ENCODE assay signal across 17 mouse cellular contexts in the genomic region with DNA sequence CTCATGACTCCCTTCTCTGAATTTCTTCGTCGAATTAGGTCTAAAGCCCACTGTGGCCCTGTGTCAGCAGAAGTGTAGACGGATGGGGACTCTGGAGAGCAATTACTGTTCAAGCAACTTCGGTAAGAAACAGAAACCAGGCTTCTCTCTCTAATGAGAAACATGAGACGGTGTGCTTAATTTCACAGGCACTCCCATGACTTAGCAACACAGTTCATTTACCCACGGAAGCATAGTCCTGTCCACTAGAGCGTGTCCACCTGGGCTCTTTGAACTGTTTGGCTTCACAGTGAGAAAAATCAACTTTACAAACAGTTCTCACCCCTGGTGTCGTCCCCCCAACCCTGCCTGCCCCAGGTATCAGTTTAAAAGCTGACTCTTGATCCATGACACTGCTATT. TPM values are rescaled to one million over a fixed set of nuclear protein-coding genes. Genes with fewer than 3 reads are reported as not detected.
DNase-seq lines count a peak whose midpoint lies in the region; ATAC-seq and TF ChIP-seq lines count a peak whose summit lies in the region.
"Had no signal": no experiment of that assay in that cellular context is flagged by ENCODE, and none has a peak within 500 bp of the region (broad histone marks: within the 10 kb centered on the region; RNA-seq: fewer than 3 reads in every experiment).

No protein-coding gene starts in this region.

- no peaks in the 10 kb centered on the region for H3K4me1 ChIP-seq in heart, embryonic 10.5 days
- peaks cover 33% of the 10 kb centered on the region for H3K4me1 ChIP-seq in limb, embryonic 13.5 days
- no peaks in the 10 kb centered on the region for H3K4me1 ChIP-seq in forebrain, postnatal 0 days (ENCODE audit: insufficient read depth)
- H3K4me1 ChIP-seq: hindbrain, embryonic 10.5 days; liver, embryonic 15.5 days had no signal

- 66% methylated on average over 8 of the region's 8 CpGs for WGBS in heart, embryonic 10.5 days
- 15% methylated on average over 8 of the region's 8 CpGs for WGBS in limb, embryonic 13.5 days
- WGBS in forebrain, postnatal 0 days: 70% methylated on average over 8 of the region's 8 CpGs

- H3K4me3 ChIP-seq in heart, embryonic 10.5 days: no peak overlapping the region
- H3K4me3 ChIP-seq in limb, embryonic 13.5 days: no peak overlapping the region
- no peak overlapping the region for H3K4me3 ChIP-seq in forebrain, postnatal 0 days (ENCODE audit: low read depth, low read length)
- H3K4me3 ChIP-seq: forebrain, embryonic 10.5 days; hindbrain, embryonic 10.5 days; liver, embryonic 15.5 days had no signal

- H3K36me3 ChIP-seq in heart, embryonic 10.5 days: no peaks in the 10 kb centered on the region
- H3K36me3 ChIP-seq in limb, embryonic 13.5 days: peaks cover 8% of the 10 kb centered on the region; the same call in 1 of the 2 replicates
- no peaks in the 10 kb centered on the region for H3K36me3 ChIP-seq in forebrain, postnatal 0 days (ENCODE audit: insufficient read depth)
- H3K36me3 ChIP-seq: hindbrain, embryonic 10.5 days; liver, embryonic 15.5 days had no signal

- H3K9ac ChIP-seq in limb, embryonic 13.5 days: no peak overlapping the region
- H3K9ac ChIP-seq in forebrain, postnatal 0 days: no peak overlapping the region
- H3K9ac ChIP-seq: liver, embryonic 15.5 days had no signal

- no peaks in the 10 kb centered on the region for H3K27me3 ChIP-seq in heart, embryonic 10.5 days (ENCODE audit: insufficient read depth, poor library complexity, severe bottlenecking)
- no peaks in the 10 kb centered on the region; the same call in 1 of the 2 replicates for H3K27me3 ChIP-seq in limb, embryonic 13.5 days
- H3K27me3 ChIP-seq in forebrain, postnatal 0 days (ENCODE audit: insufficient read depth, low read length): no peaks in the 10 kb centered on the region
- H3K27me3 ChIP-seq: liver, embryonic 15.5 days had no signal

- no peak overlapping the region for H3K27ac ChIP-seq in heart, embryonic 10.5 days
- H3K27ac ChIP-seq in limb, embryonic 13.5 days: no peak overlapping the region
- H3K27ac ChIP-seq in forebrain, postnatal 0 days (ENCODE audit: low read depth, low read length): no peak overlapping the region
- H3K27ac ChIP-seq: forebrain, embryonic 10.5 days; hindbrain, embryonic 10.5 days; liver, embryonic 15.5 days had no signal

- peak; percentile 39 for DNase-seq in heart, adult 11 months
- DNase-seq in heart, embryonic 10.5 days (ENCODE audit: low spot score): no peak
- DNase-seq in kidney, adult 8-10 months: peak; percentile 65 to 70
- DNase-seq in kidney, postnatal 14 days: peak; percentile 61
- no peak for DNase-seq in spleen, postnatal 10 days (ENCODE audit: low spot score in 2 of 2)
- no peak for DNase-seq in right cerebral cortex, postnatal 36 days (ENCODE audit: low spot score in 2 of 2)
- no peak for DNase-seq in forebrain, postnatal 0 days
- DNase-seq: cerebellum, adult 2 months; gastrocnemius, postnatal 25 days; left cerebral cortex, postnatal 4 days; thymus, postnatal 36 days had no signal

- no peaks in the 10 kb centered on the region for H3K9me3 ChIP-seq in heart, embryonic 10.5 days
- H3K9me3 ChIP-seq in limb, embryonic 13.5 days: peaks cover 3% of the 10 kb centered on the region; the same call in 1 of the 2 replicates
- H3K9me3 ChIP-seq in forebrain, postnatal 0 days (ENCODE audit: low read length): no peaks in the 10 kb centered on the region
- H3K9me3 ChIP-seq: hindbrain, embryonic 10.5 days; liver, embryonic 15.5 days had no signal

- H3K4me2 ChIP-seq in limb, embryonic 13.5 days (replicated peaks): peak overlapping the region; percentile 42
- H3K4me2 ChIP-seq in forebrain, postnatal 0 days (ENCODE audit: low read depth): no peak overlapping the region
- H3K4me2 ChIP-seq: liver, embryonic 15.5 days; midbrain, embryonic 11.5 days had no signal

- 0 out of 2 replicates have a peak, but pooled peaks have one; percentile 13 for ATAC-seq in limb, embryonic 13.5 days (ENCODE audit: low FRiP score, low read depth)
- no peak for ATAC-seq in forebrain, postnatal 0 days

- no peak for TF ChIP-seq CTCF in forebrain, postnatal 0 days (IDR thresholded peaks at IDR 0.05; ENCODE audit: low read depth)

RNA-seq across cellular contexts. Expression of a gene that starts 55.4 kb away (rescaled TPM):
- 1.2 and 6.2 TPM in 2 replicates for polyA plus RNA-seq in heart, embryonic 10.5 days (2016; fragmentation: Nextera tagmentation; extraction: Ambion mirVana)
- polyA plus RNA-seq in limb, embryonic 13.5 days (2015; fragmentation: Nextera tagmentation; extraction: Ambion mirVana): 17.0 and 20.3 TPM in 2 replicates
- 1.5 and 2.2 TPM in 2 replicates for total RNA-seq in forebrain, postnatal 0 days (2014; rRNA removed)
- 1.8 and 2.5 TPM in 2 replicates for polyA plus RNA-seq in forebrain, postnatal 0 days (2015; fragmentation: Nextera tagmentation; extraction: Ambion mirVana)
- total RNA-seq: common myeloid progenitor, adult 5-6 weeks had no signal

RNA-seq across cellular contexts. Expression of a gene that starts 57.4 kb away (rescaled TPM):
- polyA plus RNA-seq in heart, embryonic 10.5 days (2016; fragmentation: Nextera tagmentation; extraction: Ambion mirVana): 1.4 TPM in 2 replicates
- 2.0 and 3.2 TPM in 2 replicates for polyA plus RNA-seq in limb, embryonic 13.5 days (2015; fragmentation: Nextera tagmentation; extraction: Ambion mirVana)
- total RNA-seq in forebrain, postnatal 0 days (2014; rRNA removed): 27.6 and 33.3 TPM in 2 replicates
- 5.2 and 7.3 TPM in 2 replicates for polyA plus RNA-seq in forebrain, postnatal 0 days (2015; fragmentation: Nextera tagmentation; extraction: Ambion mirVana)
- total RNA-seq: common myeloid progenitor, adult 5-6 weeks had no signal

Comparison
In these comparisons a context has a peak if more than half of its experiments do, and no peak if none do; other contexts are left out.
1. DNase-seq: peak in heart, adult 11 months (single experiment), kidney, adult 8-10 months (2 of 2) and kidney, postnatal 14 days (single experiment); none in heart, embryonic 10.5 days (single experiment), spleen, postnatal 10 days (0 of 2), right cerebral cortex, postnatal 36 days (0 of 2) and forebrain, postnatal 0 days (single experiment).